Mouse (Mus musculus) liver, embryonic 14.5 days (tissue): ENCODE data around the gene Txnip.

ENCODE experiments used
- CTCF ChIP-seq: IDR thresholded peaks from 2 replicates; pipeline ENCODE4 v1.5.1; 2016; ENCODE audit warnings: antibody characterized with exemption, low read depth, control low read depth
- EP300 ChIP-seq: IDR thresholded peaks from 2 replicates; pipeline ENCODE4 v1.6.1; 2016; ENCODE audit warnings: antibody characterized with exemption, low read depth

DNA sequence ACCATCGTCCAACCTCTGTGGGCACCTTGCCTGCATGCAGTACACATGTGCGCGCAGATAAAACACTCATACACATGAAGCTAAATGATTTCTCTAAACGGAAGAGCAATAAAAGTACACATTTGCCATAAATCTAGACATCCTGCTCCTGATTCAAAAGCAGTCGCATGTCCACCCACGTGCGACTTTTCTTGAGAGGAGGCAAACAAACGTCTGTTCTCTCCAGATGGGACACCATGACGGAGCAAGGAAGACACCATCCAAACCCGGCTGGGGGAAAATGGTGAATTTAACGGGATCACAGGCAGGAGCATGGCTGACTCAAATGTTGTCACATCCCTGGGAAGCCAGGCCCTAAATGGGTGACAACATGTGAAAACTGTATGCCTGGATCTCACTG is 14.4 kb upstream of the Txnip start:
- no peak for TF ChIP-seq CTCF
- no peak for TF ChIP-seq EP300
